Mouse (Mus musculus) layer of hippocampus, postnatal 36 days (tissue): Measurements from ENCODE around the gene Olfr435. TPM values are rescaled to one million over a fixed set of nuclear protein-coding genes. Genes with fewer than 3 reads are reported as not detected.
"Not testable (repeated sequence)": the region's sequence is repeated elsewhere in the genome, so short reads cannot be mapped to it uniquely, and the experiment has no call there.

ENCODE experiments used
- DNase-seq, 2 experiments: peaks; one replicate each; pipeline ENCODE4 v3.0.0; 2022
- total RNA-seq, 2 experiments: library from RNA; stranded (reverse); gene quantifications; 2 replicates each; pipeline ENCODE4 v1.2.3; 2021

Gene Olfr435
- not detected for total RNA-seq

DNA sequence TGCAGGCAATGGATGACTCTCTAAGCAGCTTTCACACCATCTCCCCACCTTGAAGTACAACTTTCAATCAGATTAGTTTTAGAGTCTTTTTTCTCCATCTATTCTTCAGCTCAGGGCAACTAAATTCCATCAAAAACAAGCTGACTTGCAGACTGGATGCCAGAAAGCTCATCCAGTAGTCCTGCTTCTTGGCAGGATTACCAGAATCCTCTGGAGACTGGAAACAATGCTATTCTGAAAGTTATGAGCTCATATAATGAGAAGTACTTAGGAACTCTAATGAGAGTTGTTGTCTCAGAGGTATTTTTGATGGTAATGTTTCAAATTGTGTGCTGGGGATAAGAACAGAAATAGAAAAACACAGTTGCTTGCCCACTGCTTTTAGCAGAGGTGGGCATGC, at the start of gene Olfr435:
Gene Olfr435, plus strand, starts transcription at position 366 of the 400 bp plus-strand sequence.
- DNase-seq = no peak

DNA sequence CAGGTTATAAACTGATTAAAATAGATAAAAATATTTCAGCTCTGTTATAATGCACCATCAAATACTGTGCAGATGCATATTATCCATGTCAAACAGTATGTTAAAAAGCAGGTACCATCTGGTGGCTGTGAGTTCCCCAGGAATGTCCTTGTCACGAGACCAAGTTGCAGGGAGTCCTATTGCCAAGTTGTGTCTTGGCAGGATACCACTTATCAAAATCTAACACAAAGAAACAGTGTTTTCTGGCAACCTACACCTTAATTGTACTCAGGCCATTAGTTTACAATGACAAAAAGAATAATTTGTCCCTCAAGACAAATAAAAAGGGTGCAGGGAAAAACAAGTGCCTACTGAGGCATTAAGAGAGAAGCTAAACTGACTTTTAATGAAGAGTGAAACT, 37.4 kb upstream of the Olfr435 start:
- DNase-seq = no peak

DNA sequence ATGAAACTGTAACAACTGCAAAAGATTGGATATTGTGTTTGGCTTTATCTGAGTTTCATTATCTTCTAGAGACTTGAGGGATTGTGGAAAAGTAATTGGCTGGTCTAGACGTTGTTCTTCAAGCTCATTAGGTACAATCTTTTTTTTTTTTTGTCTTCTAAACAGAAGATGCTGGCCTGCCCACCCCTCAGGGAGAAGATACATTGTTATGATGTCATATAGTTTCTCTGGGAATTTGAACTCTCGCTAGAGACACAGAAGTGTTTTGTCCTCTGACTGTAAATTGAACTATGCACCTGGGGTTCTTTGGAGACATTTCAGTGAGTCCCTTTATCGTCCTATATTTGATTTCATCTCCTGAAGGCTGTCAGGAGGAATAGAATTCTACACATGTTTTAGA, 34.0 kb upstream of the Olfr435 start, which contains the start of gene Olfr437:
Gene Olfr437, plus strand, starts transcription at position 301 of the 400 bp plus-strand sequence.
- DNase-seq = no peak

DNA sequence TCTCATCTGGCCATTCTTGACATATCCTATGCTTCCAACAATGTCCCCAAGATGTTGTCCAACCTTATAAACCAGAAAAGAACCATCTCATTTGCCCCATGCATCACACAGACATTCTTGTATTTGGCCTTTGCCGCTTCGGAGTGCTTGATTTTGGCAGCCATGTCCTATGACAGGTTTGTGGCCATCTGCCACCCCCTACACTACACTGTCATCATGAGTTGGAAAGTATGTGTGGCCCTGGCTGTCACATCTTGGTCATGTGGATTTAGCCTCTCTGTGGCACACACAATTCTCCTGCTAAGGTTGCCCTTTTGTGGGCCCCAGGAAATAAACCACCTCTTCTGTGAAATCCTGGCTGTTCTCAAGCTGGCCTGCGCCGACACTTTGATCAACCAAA, 29.7 kb upstream of the Olfr435 start:
- DNase-seq = no peak

DNA sequence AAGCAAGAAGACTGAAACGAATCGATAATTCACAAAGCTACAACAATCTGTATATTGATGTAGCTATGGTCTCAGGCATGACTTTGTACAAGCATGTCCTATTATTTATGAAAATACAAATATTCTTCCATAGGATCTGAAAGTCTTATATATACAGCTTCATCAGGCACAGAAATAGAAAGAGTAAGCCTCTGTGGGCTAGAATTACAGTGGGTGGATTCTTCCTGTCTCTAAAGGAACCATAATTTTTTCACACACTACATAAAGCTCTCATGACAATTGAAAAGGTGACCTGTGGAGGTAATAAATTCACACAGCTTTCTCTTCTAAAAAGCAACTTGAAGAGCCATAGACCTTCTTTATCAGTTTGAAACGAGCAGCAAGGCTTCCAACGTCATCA, 25.1 kb upstream of the Olfr435 start, which contains the start of gene Olfr13:
Gene Olfr13, plus strand, starts transcription at position 301 of the 400 bp plus-strand sequence.
- no peak for DNase-seq

DNA sequence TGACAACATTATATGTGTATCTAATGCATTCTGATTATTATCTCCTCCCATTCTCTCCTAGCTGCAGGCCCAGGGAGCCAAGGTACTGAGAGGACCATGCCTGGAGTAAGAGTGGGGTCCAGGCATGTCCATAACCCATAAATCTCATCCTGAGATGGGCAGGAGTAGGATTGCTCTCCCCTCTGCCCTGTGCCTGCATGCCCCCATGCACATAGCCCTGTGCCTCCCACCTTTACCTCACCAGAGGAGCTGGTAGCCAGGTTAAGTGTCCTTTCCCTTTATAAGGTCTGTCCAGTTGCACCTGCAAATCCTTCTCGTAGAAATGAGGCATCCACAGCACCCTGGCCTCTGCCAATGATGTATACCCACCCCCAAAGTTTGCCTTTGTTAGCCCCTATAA, 18.8 kb upstream of the Olfr435 start:
- DNase-seq = no peak

DNA sequence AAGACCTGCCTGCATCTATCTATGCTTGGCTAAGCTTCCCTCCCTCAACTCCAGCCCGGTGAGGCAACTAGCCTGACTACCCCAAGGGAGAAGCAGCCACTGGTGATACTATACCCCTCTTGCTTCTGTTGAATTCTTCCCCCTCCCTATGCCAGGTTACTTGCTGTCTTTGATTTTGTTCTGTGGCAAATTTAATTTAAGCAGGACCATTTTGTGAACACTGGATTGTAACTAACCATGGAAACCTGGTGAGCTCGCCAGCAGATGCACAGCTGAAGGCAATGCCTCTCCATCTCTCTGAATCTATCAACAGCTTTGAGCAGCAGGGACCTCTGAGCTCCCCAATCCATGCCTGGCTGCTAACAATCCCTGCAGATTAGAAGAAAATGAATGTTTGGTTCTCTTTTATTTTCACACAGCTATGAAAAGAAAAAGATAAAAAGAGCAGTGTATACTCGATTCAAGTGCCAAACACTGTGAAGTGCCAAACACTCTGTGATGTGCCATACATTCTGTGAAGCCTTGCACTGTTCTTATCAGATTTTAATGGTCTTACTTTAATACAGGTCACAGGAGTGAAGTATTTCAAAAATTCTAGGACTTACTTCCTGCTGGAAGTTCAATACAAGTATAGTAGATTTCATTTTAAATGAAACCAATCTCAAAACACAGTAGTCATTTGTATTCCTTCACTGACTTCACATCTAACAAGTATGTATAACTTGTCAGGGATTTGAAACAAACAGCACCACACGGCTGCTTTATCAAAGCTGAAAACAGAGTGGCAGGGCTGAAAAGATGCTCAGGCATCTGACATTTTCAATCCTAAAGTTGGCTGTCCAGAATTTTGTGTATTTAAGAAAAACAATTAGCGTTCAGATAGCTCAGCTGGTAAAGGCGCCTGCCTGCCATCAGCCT, 18.1 kb upstream of the Olfr435 start:
- DNase-seq = no peak

DNA sequence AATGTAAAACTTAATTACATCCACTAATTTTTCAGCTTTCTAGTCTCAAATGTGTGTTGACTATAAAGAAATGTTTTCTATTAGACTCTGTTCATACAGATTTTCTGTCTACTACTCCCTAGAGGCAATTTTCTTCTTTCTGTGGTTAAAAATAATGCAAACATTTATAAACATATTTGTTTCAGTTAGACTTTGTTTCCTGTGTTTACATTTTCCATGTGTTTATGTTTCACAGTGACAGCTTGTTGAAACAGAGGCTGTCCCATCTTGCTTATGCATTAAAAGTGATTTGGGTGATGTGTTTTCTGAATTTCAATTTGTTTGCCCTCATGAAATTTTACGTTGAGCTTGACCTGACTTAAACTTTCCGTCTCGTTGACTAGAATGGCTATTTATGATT, 6.0 kb upstream of the Olfr435 start:
- DNase-seq = no peak

DNA sequence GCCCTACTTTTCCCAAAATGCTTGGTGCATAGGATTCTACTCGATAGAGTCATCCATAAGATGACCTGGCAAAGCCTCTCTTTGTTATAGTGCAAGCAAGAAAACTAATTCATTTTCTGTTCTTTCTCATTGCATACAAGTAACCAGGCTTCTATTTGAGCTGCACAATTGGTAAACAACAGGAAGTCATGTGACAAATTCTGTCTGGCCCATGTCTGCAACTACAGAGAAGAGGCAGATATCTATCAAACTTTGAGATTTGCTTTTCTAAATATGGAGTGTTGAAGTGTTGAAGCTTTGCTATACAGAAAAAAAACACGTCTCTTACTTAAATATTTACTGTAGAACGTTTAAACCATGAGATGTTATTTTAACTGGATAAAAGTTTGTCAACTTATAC, 1.1 kb downstream of the Olfr435 start:
- no peak for DNase-seq

DNA sequence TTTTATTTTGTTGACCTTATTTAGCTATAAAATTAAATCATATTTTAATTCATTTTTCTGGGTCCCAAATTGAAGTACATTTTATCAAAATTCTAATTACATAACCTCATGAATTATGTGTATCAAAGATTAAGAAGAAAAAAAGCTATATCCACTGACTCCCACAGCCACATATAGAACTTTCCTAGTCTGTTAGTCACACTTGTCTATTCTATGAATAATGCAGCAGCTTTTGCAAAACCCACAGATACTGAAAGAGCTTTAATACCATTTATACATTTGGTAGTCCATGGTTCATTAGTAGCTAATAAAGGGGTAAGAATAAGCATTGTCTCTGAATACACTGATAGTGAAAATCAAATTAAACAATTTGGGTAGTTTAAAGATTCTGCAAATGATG, 5.8 kb downstream of the Olfr435 start:
- no peak for DNase-seq

DNA sequence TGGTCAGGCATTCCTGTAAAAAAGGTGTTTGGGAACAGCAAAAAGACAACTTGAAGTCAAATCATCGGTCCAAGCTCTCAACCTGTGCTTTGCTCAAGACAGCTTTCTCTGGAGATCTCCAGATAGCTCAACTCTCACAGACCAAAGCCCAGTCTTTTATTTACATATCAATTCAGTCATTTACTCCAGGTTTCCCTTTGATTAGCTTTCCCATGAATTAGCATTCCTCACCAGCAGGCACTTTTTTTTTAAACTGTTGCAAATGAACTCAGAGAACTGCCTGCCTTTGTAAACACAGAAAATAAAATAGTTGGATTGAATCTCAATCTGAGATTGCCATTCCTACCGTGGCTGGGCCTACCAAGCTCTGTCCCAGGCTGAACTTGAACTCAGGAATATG, 8.4 kb downstream of the Olfr435 start:
- DNase-seq = no peak

DNA sequence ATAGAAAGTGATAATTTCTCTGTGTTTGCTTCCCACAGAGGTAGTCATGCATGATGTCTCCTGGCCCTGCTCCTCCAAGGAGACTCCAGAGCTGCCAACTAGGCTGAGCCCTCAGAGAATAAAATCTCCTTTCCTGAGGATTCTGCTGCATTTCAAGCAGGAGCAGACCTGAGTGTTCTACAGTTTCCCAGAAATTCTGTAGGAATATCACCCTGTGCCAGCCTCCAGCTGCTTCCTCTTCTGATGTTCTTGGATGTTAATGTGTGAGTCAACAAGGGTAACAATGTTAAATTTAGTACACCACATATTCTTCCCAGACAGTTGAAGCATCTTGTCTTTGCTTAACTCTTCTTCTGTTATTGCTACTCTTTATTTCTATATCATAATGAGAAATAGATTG, 15.9 kb downstream of the Olfr435 start, which contains the start of gene Olfr434:
Gene Olfr434, plus strand, starts transcription at position 149 of the 400 bp plus-strand sequence.
- DNase-seq = not testable (repeated sequence)

DNA sequence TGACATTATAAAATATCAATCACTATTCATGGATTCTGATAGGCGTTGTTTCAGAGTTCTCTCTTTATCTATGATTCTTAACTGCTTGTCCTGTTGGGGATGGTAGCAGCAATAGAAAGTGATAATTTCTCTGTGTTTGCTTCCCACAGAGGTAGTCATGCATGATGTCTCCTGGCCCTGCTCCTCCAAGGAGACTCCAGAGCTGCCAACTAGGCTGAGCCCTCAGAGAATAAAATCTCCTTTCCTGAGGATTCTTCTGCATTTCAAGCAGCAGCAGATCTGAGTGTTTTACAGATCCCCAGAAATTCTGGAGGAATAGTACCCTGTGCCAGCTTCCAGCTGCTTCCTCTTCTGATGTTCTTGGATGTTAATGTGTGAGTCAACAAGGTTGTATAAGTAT, 34.3 kb downstream of the Olfr435 start, which contains the start of gene Olfr47:
Gene Olfr47, plus strand, starts transcription at position 275 of the 400 bp plus-strand sequence.
- not testable (repeated sequence) for DNase-seq

DNA sequence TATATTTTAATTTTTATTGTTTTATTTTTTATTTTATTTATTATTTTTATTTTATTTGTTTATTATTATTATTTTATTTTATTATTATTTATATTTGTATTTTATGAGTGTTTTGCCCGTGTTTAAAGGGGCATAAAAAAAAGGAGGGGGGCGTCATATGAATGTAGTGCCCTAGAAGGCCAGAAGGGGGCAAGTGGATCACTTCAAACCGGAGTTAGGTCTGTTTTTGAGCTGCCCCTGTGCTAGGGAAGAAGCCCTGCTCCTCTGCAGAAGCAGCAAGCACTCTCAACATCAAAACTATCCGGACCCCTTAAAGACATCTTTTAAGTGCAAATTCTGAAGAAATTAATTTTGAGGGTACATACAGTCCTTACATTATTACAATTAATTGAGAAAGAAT, 45.1 kb downstream of the Olfr435 start:
- DNase-seq = no peak

DNA sequence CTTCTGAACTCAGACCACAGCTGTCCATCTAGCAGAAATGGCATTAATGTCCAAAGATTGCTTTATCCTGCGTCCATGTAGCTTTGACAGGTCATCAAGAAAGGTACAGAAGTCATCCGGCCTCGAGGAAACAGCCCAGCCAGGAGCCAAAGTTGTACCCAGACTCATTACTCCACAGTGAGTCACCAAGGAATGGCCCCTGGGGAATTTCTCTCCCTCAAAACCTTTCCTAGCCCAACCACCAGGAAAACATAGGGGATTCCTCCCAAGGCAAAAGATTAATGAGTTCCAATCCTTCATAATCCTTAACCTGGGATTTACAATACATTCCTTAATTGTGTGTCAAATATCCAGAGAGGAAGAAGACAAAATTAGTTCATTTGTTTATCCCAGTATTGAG, 50.5 kb downstream of the Olfr435 start:
- no peak for DNase-seq

DNA sequence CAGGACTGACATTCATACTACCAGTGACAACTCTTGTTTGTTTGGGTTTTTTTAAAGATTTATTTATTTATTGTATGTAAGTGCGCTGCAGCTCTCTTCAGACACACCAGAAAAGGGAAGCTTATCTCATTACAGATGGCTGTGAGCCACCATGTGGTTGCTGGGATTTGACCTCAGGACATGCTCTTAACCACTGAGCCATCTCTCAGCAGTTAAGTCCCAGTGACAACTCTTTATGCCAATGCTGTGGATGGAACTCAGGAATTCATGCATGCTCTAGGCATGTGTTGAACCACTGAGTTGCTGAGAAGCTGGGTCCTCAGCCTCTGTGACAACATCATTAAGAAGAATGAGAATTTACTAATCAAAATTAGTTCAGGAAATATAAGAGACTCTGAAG, 56.0 kb downstream of the Olfr435 start:
- no peak for DNase-seq

Other genes with a start within 250 kb of the Olfr435 start
- not detected for gene Olfr444, start 248.1 kb upstream of the Olfr435 start, total RNA-seq
- gene Olfr441, start 90.8 kb upstream of the Olfr435 start, total RNA-seq = not detected
- not detected for gene Olfr237-ps1, start 50.6 kb upstream of the Olfr435 start, total RNA-seq
- gene Olfr437, start 33.9 kb upstream of the Olfr435 start, total RNA-seq = not detected
- not detected for gene Olfr13, start 25.0 kb upstream of the Olfr435 start, total RNA-seq
- gene Olfr434, start 15.9 kb downstream of the Olfr435 start, total RNA-seq = not detected
- gene Olfr47, start 34.4 kb downstream of the Olfr435 start, total RNA-seq = not detected
- 1 to 10 TPM; 2.4 to 2.7 TPM for gene Arhgef5, start 68.4 kb downstream of the Olfr435 start, total RNA-seq
- gene Nobox, start 112.4 kb downstream of the Olfr435 start, total RNA-seq = not detected